Mouse (Mus musculus) midbrain, embryonic 10.5 days (tissue): ENCODE measurements around the gene Birc3. TPM values are rescaled to one million over a fixed set of nuclear protein-coding genes. Genes with fewer than 3 reads are reported as not detected.
"Not testable (repeated sequence)": the region's sequence is repeated elsewhere in the genome, so short reads cannot be mapped to it uniquely, and the experiment has no call there.

ENCODE experiments used
- DNase-seq: peaks from one replicate; pipeline ENCODE4 v3.0.0-alpha.2; 2017; ENCODE audit warnings: low spot score
- H3K27ac ChIP-seq: fragments of 300-500 bp; sonication (generic); replicated peaks from 2 replicates; pipeline ENCODE4 v1.5.1; 2016; ENCODE audit warnings: mild to moderate bottlenecking
- H3K27me3 ChIP-seq: fragments of 300-500 bp; sonication (generic); 2 replicates; pipeline ENCODE4 v1.6.1; 2016; ENCODE audit warnings: low read depth, mild to moderate bottlenecking; ENCODE audit not compliant: poor library complexity, severe bottlenecking
- H3K36me3 ChIP-seq: fragments of 300-500 bp; sonication (generic); 2 replicates; pipeline ENCODE4 v1.6.1; 2016; ENCODE audit warnings: mild to moderate bottlenecking, moderate library complexity
- H3K4me1 ChIP-seq: fragments of 300-500 bp; sonication (generic); 2 replicates; pipeline ENCODE4 v1.6.1; 2016
- H3K4me3 ChIP-seq: fragments of 300-500 bp; sonication (generic); 2 replicates; pipeline ENCODE4 v1.5.1; 2016; ENCODE audit warnings: mild to moderate bottlenecking, moderate library complexity
- H3K9me3 ChIP-seq: fragments of 300-500 bp; sonication (generic); replicated peaks from 2 replicates; pipeline ENCODE4 v1.6.1; 2016; ENCODE audit warnings: mild to moderate bottlenecking
- WGBS: fragments of 180-500 bp; shearing (Covaris S2); methylation state at CpG from one replicate; pipeline ENCODE4 v1.1.7; 2016; 5-methylcytosine and 5-hydroxymethylcytosine counted together
- polyA plus RNA-seq: library from polyadenylated mRNA; unstranded; fragments of >200 nt; fragmentation: Nextera tagmentation; extraction: Ambion mirVana; gene quantifications from 2 replicates; pipeline ENCODE4 v1.2.1, GENCODE M21; 2016

Gene Birc3
- polyA plus RNA-seq, 1 experiment from 2014 or later = 2.7 TPM

DNA sequence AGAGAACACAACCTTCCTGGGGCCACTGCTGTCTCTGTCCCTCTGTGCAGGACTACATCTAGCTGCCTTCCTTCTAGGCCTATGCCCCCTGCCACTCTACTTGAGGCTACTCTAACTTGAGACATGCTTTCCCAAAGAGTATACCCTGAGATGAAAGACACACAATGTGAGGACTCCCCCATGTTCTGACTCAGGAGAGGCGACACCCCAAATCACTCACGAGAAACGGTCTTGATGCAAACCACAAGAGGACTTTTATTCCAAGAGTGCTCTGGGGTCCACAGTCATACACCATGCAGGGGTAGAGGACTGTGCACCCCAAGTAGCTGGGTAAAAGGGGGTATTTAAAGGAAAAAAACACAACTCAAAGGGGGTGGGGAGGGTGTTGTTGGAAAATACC, 11.4 kb upstream of the Birc3 start:
- Histone ChIP-seq H3K4me3 (no peak overlapping the region), H3K27ac (no peak overlapping the region), H3K36me3 (no peaks in the 10 kb centered on the region), H3K27me3 (no peaks in the 10 kb centered on the region), H3K9me3 (peaks cover 12% of the 10 kb centered on the region), H3K4me1 (no peaks in the 10 kb centered on the region)
- 97% methylated on average over 3 of the region's 3 CpGs for WGBS
- no peak for DNase-seq

- Histone ChIP-seq H3K36me3 (no peaks in the 10 kb centered on the region), H3K4me3 (no peak overlapping the region), H3K27me3 (no peaks in the 10 kb centered on the region), H3K4me1 (no peaks in the 10 kb centered on the region), H3K9me3 (peaks cover 12% of the 10 kb centered on the region), H3K27ac (no peak overlapping the region)
- DNase-seq = no peak
- WGBS = 92% methylated on average over 1 of the region's 1 CpGs
These were observed 9.4 kb upstream of the Birc3 start for GRCm38 (mm10) chr9:7882304-7882865.

GRCm38 (mm10) chr9:7873511-7874211, 675 bp upstream of the Birc3 start:
- H3K36me3 ChIP-seq = no peaks in the 10 kb centered on the region
- no peak for DNase-seq
- H3K4me3 ChIP-seq = no peak overlapping the region
- peaks cover 5% of the 10 kb centered on the region; the same call in 1 of the 2 replicates for H3K27me3 ChIP-seq
- H3K27ac ChIP-seq = no peak overlapping the region
- 90% methylated on average over 8 of the region's 8 CpGs for WGBS
- H3K9me3 ChIP-seq = no peaks in the 10 kb centered on the region
- peaks cover 15% of the 10 kb centered on the region for H3K4me1 ChIP-seq

GRCm38 (mm10) chr9:7872044-7872774, 777 bp downstream of the Birc3 start:
- Histone ChIP-seq H3K9me3 (no peaks in the 10 kb centered on the region; the same call in 1 of the 2 replicates), H3K27me3 (peaks cover 5% of the 10 kb centered on the region; the same call in 1 of the 2 replicates), H3K36me3 (no peaks in the 10 kb centered on the region), H3K4me1 (peaks cover 15% of the 10 kb centered on the region), H3K27ac (peak overlapping the region; percentile 88), H3K4me3 (peak overlapping the region; percentile 66)
- no peak for DNase-seq
- 17% methylated on average over 23 of the region's 23 CpGs for WGBS

GRCm38 (mm10) chr9:7871316-7872043, 1.5 kb downstream of the Birc3 start:
- H3K4me1 ChIP-seq = peaks cover 15% of the 10 kb centered on the region
- 66% methylated on average over 4 of the region's 4 CpGs for WGBS
- no peaks in the 10 kb centered on the region for H3K36me3 ChIP-seq
- H3K27ac ChIP-seq = no peak overlapping the region
- H3K27me3 ChIP-seq = peaks cover 5% of the 10 kb centered on the region; the same call in 1 of the 2 replicates
- no peak for DNase-seq
- no peak overlapping the region for H3K4me3 ChIP-seq
- no peaks in the 10 kb centered on the region; the same call in 1 of the 2 replicates for H3K9me3 ChIP-seq

DNA sequence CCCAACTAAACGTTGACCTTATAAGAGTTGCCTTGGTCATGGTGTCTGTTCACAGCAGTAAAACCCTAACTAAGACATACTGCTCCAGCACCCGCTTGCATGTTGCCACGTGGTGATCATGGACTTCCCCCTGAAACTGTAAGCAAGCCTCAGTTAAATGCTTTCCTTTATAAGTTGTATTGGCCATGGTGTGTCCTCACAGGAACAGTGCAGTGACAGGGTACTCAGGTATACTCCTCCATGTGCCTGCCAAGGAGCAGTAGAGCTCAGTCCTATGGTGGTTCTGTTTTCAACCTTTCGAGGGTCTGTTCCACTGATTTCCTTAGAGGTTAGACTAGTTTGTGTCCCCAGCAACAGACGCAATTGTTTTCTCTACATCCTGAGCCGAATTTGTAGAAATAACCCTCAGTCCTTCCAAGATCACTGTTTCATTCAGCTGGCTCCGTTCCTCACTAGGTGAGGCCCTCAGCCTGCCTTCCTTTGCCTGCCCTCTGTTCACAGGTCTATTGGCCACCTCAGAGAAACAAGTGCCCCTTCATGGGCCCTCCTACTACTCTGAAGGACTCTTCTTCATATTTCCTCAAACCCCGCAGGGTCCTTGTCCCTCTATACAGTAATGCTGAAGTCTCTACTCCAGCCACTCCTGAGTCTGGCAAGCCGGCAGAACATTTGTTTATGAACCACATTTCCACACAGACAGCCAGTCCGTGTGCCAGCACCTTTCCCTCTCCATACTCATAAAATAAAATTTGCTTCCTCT, 2.2 kb downstream of the Birc3 start:
- DNase-seq = no peak
- WGBS = 91% methylated on average over 10 of the region's 10 CpGs
- Histone ChIP-seq H3K4me1 (peaks cover 15% of the 10 kb centered on the region), H3K27me3 (peaks cover 5% of the 10 kb centered on the region; the same call in 1 of the 2 replicates), H3K9me3 (no peaks in the 10 kb centered on the region; the same call in 1 of the 2 replicates), H3K27ac (no peak overlapping the region), H3K4me3 (no peak overlapping the region), H3K36me3 (no peaks in the 10 kb centered on the region)

- Histone ChIP-seq H3K9me3 (no peaks in the 10 kb centered on the region; the same call in 1 of the 2 replicates), H3K4me3 (no peak overlapping the region), H3K4me1 (peaks cover 15% of the 10 kb centered on the region), H3K36me3 (no peaks in the 10 kb centered on the region), H3K27ac (no peak overlapping the region), H3K27me3 (peaks cover 5% of the 10 kb centered on the region; the same call in 1 of the 2 replicates)
- DNase-seq = no peak
- WGBS = 93% methylated on average over 4 of the region's 4 CpGs
These were observed 4.0 kb downstream of the Birc3 start for GRCm38 (mm10) chr9:7868838-7869491.

GRCm38 (mm10) chr9:7867981-7868380, 5.0 kb downstream of the Birc3 start:
- WGBS = 93% methylated on average over 3 of the region's 3 CpGs
- Histone ChIP-seq H3K36me3 (no peaks in the 10 kb centered on the region), H3K27me3 (peaks cover 5% of the 10 kb centered on the region; the same call in 1 of the 2 replicates), H3K27ac (no peak overlapping the region), H3K9me3 (no peaks in the 10 kb centered on the region; the same call in 1 of the 2 replicates), H3K4me1 (peaks cover 13% of the 10 kb centered on the region), H3K4me3 (no peak overlapping the region)
- no peak for DNase-seq

GRCm38 (mm10) chr9:7866981-7867380, 6.0 kb downstream of the Birc3 start:
- H3K27ac ChIP-seq, H3K4me1 ChIP-seq, H3K4me3 ChIP-seq, H3K9me3 ChIP-seq, DNase-seq, H3K27me3 ChIP-seq, H3K36me3 ChIP-seq: not testable (repeated sequence)
- WGBS = 95% methylated on average over 2 of the region's 2 CpGs

GRCm38 (mm10) chr9:7860976-7861375, 12.0 kb downstream of the Birc3 start:
- H3K27me3 ChIP-seq = no peaks in the 10 kb centered on the region
- no peaks in the 10 kb centered on the region for H3K4me1 ChIP-seq
- H3K9me3 ChIP-seq = no peaks in the 10 kb centered on the region
- no peak for DNase-seq
- WGBS = 90% methylated on average over 5 of the region's 5 CpGs
- no peak overlapping the region for H3K4me3 ChIP-seq
- no peak overlapping the region for H3K27ac ChIP-seq
- no peaks in the 10 kb centered on the region for H3K36me3 ChIP-seq

- Histone ChIP-seq H3K9me3 (no peaks in the 10 kb centered on the region), H3K4me3 (no peak overlapping the region), H3K27ac (no peak overlapping the region), H3K36me3 (no peaks in the 10 kb centered on the region), H3K4me1 (no peaks in the 10 kb centered on the region), H3K27me3 (no peaks in the 10 kb centered on the region)
- DNase-seq = no peak
- 62% methylated on average over 3 of the region's 3 CpGs for WGBS
These were observed 17.1 kb downstream of the Birc3 start for GRCm38 (mm10) chr9:7855912-7856311.
